Mouse (Mus musculus): ENCODE measurements around the gene Otud7b.
A peak's percentile ranks its signal among the peaks of the same experiment; 100 is the strongest.

Otud7b gene

DNA sequence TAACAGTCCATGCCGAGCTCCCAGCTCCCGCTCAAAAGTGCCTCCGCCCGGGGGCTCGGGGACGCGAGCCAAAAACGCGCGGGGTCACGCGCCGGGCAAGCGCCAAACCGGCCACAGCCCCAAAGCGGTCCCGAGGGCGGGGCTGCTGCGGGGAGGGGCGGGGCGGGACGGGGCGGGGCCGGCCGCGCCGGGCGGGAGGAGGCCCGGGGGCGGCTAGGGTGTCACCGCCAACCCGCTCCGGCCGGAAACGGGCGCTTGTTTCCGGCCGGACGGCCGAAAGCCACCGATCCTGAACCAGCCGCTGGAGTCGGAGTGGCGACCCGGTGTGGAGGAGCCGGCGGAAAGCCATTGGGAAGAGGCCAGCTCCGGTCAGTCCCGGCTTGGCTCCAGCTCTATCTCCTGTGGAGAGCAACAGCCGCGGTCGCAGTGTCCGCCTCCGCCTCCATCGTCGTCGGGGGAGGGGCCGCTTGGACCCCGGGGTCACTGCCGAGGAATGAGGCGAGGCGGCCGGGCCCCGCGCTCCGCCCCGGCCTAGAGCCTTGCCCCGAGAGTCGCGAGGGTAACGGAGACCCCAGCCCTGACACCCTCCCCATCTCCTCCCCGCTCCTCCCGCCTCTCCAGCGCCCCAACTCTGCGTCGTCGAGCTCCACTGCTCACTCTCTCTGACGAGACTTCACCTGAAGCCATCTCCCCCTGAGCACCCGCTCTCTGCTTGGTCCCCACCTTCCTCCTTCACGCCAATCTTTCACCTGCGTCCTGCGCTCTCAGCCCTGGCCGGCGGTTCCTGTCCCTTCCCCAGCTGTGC is at the start of gene Otud7b:
Otud7b (plus strand) TSS at position 267 of the 805 bp plus-strand sequence.
- peak; percentile 84 for DNase-seq (ENCODE audit: low read depth, low spot score)

GRCm38 (mm10) chr3:96055294-96055693 is 49.0 kb upstream of the Otud7b start:
- DNase-seq (ENCODE audit: low read depth, low spot score): no peak

DNA sequence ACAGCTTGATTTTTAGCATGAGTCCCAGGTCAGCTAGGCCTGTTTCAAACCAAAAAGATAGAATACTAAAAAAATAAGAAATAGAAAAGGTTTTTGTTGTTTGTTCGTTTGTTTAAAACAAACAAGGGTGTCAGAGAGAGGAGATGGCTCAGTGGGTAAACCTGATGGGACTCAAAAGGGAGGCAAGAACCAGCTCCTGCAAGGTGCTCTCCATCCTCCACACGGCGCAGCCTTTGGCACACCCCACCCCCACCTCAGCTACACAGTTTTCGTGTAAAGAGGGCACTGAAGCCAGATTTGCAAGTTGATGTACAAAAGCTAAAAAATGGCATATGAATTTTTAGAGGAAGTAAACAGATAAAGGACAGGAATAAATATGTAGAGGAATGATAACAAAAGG is 48.3 kb upstream of the Otud7b start:
- DNase-seq (ENCODE audit: low read depth, low spot score): no peak

- DNase-seq (ENCODE audit: low read depth, low spot score): peak; percentile 92
Measured at GRCm38 (mm10) chr3:96057747-96058204, 46.6 kb upstream of the Otud7b start.

GRCm38 (mm10) chr3:96058231-96058896 is 46.0 kb upstream of the Otud7b start, which contains the start of gene Vps45:
Vps45 (minus strand) TSS chr3:96058466.
- peak; percentile 70 for DNase-seq (ENCODE audit: low read depth, low spot score)

DNA sequence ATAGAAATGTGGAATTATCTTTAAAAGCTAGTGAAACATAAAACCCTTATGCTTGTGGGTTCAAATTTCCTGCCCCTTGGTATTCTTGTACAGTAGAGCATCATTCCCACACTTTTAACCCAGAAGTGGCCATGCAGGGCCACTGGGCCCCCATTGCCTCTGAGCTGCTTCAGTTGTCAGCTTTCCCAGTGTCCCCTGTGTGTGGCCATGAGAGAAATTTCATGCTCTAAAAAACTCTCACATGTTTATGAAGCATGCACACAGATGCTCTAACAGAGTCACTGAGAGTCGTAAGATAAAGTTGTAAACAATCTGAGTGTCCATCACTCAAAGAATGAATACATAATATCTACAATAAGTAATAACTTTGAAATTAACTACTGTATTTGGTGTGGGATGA is 44.2 kb upstream of the Otud7b start:
- DNase-seq (ENCODE audit: low read depth, low spot score): no peak

GRCm38 (mm10) chr3:96063299-96063698 is 41.0 kb upstream of the Otud7b start:
- no peak for DNase-seq (ENCODE audit: low read depth, low spot score)

- DNase-seq (ENCODE audit: low read depth, low spot score): no peak
Measured at GRCm38 (mm10) chr3:96064217-96064616, 40.1 kb upstream of the Otud7b start.

DNA sequence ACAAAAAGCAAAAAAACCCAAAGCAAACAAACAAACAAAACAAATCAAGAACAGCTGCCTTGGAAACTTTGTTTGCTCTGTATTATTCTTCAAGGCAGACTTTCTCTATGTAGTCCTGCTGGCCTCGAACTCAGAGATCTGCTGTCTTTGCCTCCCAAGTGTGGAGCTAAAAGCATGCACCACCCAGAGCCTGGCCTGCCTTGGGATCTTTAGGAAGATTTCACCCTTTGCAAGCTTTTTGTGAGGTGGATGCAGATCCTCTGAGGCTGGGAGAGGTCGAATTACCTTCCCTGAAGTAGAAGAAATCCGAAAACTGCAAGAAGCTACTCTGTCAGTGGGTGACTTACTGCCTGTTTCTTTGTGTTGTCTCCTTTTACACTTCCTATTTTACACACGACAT is 39.2 kb upstream of the Otud7b start:
- DNase-seq (ENCODE audit: low read depth, low spot score): no peak

DNA sequence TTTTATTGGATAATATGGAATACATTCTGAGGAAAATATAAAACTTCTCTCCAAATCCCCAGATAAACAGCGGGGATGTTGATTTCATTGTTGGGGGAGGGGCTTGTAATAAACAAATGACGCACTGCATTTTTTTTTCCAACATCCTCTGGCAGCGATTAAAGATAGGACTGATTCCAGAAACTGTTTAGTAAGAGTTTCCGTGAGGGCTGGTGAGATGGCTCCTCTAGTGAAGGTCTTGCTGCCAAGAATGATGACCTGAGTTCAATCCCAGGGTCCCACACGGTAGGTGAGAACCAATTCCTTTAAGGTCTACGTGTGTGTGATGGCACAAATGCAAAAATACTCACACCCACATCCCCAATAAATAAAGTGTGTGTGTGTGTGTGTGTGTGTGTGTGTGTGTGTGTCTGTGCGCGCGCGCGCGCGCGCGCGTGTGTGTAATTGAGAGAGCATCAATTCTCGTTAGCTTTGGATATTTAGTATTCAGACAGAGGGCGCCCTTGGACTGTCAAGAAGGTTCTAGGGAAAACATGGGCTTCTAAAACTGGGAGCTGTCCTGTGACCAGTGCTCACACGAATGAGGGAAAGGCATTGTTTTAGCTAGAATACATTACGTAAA is 38.5 kb upstream of the Otud7b start:
- peak; percentile 63 for DNase-seq (ENCODE audit: low read depth, low spot score)

DNA sequence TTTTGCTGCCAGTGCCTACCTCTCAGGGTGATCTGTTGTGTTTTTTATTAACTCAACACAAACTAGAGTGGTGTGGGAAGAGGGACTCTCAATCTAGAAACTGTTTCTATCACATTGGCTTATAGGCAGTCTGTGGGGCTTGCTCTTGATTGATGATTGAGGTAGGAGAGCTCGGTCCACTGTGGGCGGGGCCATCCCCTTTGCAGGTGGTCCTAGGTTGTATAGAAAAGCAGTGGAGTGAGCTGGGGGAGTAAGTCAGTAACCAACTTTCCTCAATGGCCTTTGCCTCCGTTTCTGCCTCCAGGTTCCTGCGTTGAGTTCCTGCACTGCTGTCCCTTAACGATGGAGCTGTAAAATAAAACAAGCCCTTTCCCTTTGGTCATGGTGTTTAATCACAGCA is 37.6 kb upstream of the Otud7b start:
- DNase-seq (ENCODE audit: low read depth, low spot score): no peak

DNA sequence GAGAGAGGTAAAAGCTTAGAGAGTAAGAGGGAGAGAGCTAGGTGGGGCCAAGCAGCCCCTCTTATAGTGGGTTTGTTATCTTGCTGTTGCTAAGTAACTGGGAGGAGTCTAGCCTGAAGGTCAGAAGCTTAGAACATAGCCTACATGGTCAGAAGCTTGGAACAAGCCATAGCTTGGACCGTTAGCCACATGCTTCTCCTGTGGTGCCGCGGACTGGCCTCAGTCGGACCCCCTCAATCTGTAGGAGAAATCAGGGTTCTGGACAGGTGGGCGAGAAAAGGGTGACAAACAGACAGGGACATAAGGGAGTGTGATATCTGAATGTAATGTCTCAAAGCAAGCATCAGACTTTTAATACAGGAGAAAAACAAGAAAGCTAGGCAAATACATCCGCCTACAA is 35.3 kb upstream of the Otud7b start:
- DNase-seq (ENCODE audit: low read depth, low spot score): no peak

DNA sequence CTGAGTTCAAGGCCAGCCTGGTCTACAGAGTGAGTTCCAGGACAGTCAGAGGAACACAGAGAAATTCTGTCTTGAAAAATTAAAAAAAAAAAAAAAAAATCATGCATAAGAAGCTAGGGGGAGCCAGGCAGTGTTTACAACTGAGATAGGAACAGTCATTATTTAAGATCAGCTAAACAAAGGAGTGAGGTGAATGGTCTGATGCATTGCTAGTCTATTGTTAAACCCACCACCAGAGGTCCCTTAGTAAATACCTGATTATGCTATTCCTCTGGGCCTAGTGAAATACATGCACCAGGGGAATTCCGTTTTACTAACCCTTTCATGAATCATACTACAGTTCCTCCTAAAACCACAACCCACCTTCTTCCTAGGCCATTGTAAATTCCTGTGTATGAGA is 34.8 kb upstream of the Otud7b start:
- no peak for DNase-seq (ENCODE audit: low read depth, low spot score)

GRCm38 (mm10) chr3:96070241-96070640 is 34.1 kb upstream of the Otud7b start:
- DNase-seq (ENCODE audit: low read depth, low spot score): no peak

- no peak for DNase-seq (ENCODE audit: low read depth, low spot score)
Measured at GRCm38 (mm10) chr3:96072921-96073486, 31.3 kb upstream of the Otud7b start.

DNA sequence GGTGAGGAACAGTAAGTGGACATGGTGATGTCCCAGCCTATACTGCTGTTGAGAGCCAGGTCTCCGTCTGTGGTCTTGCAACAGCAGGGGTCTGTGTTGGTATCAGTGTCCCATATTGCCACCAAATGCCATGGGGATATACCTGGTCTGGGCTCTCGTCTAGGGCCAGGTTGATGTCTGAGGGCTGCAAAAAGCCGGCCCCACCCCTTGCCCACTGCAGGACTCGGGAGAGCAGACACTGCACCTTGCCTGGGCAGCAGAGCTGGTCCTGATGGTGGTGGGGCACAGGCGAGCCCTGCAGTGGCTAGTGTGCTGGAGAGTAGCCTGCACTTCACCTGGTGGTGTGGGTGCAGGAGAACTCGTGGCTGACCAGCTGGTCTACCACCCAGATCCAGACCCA is 26.3 kb upstream of the Otud7b start:
- DNase-seq (ENCODE audit: low read depth, low spot score): no peak

GRCm38 (mm10) chr3:96078711-96079110 is 25.6 kb upstream of the Otud7b start:
- no peak for DNase-seq (ENCODE audit: low read depth, low spot score)

DNA sequence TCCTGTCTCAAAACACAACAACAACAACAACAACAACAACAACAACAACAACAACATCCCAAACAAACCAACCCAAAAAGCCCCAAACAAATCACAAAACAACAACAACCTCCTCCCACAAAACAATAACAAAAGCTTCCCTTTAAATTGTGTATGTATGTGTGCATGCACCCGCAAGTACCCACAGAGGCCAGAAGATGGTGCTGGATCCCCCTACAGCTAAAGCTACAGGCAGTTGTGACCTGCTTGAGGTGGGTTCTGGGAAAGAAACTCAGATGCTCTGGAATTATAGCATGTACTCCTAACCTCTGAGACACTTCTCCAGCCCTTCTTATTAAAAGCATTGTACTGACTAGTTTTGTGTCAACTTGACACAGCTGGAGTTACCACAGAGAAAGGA is 23.3 kb upstream of the Otud7b start:
- no peak for DNase-seq (ENCODE audit: low read depth, low spot score)

DNA sequence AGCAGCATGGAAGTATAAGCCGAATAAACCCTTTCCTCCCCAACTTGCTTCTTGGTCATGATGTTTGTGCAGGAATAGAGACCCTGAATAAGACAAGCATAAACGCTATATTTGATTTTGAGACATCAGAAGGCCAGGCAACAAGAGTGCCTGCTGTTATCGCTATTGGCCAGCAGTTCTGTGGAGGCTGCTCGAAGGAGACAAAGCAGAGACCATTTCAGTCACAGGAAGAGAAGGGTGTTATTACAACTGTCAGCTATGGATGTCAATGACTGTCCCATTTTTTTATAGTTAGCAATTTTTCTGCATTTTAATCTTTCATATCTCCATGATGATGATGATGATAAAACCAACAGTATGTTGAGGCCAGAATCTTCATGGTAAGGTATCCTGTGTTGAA is 22.7 kb upstream of the Otud7b start:
- DNase-seq (ENCODE audit: low read depth, low spot score): no peak

DNA sequence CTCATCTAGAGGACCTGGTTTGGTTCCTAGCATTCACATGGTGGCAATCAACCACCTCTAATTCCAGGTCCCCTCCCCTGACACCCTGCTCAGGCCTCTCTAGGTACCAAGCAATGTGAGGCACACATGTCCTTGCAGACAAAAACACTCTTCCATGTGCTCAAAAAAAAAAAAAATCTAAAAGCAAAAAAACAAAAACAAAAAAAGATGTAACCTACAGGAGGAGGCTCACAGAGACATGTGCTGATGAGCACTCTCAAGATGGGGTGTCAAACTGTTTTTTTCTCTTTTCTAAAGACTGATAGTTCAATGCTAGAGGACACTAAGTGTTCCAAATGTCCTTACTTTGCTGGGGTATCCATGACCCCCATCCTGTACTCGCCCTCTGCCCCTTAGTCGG is 22.2 kb upstream of the Otud7b start:
- no peak for DNase-seq (ENCODE audit: low read depth, low spot score)

GRCm38 (mm10) chr3:96082714-96083508 is 21.4 kb upstream of the Otud7b start:
- DNase-seq (ENCODE audit: low read depth, low spot score): no peak
